Mouse (Mus musculus) kidney, adult 2 months (tissue): ENCODE data around the gene Lbx1.

Experiments
- CTCF ChIP-seq: fragments of 200-500 bp; conservative IDR thresholded peaks from 2 replicates; pipeline ENCODE4 v1.5.1; 2011; ENCODE audit warnings: low read depth, mild to moderate bottlenecking, control low read depth, low read length, moderate library complexity, mixed read lengths; ENCODE audit not compliant: insufficient read depth, insufficient read length
- POLR2A ChIP-seq: fragments of 200-500 bp; IDR thresholded peaks from one replicate; pipeline ENCODE4 v1.6.1; 2011; ENCODE audit warnings: low read depth, low read length, control low read depth

- TF ChIP-seq POLR2A: no peak
- no peak for TF ChIP-seq CTCF
These were observed 811 bp downstream of the Lbx1 start for GRCm38 (mm10) chr19:45234771-45235231.
